Mouse (Mus musculus): Measurements from ENCODE around the gene Cpne8. TPM values are rescaled to one million over a fixed set of nuclear protein-coding genes. Genes with fewer than 3 reads are reported as not detected.
A peak's percentile ranks its signal among the peaks of the same experiment; 100 is the strongest.

Gene Cpne8
- polyA plus RNA-seq, 1 experiment = 14.4 TPM

GRCm38 (mm10) chr15:90679760-90680579 lies 738 bp upstream of the Cpne8 start:
- DNase-seq = peak; percentile 60
- TF ChIP-seq POLR2A (IDR thresholded peaks at IDR 0.05; ENCODE audit: low read depth, low read length) = no peak
- peak; percentile 85 for TF ChIP-seq CTCF (conservative IDR thresholded peaks at IDR 0.05; ENCODE audit: insufficient read depth, insufficient read length, low read depth, low read length)
- Histone ChIP-seq H3K27me3 (replicated peaks; ENCODE audit: control insufficient read depth, insufficient read depth, low read length) (no peaks in the 10 kb centered on the region), H3K4me3 (ENCODE audit: insufficient read depth, low read depth, low read length) (peak overlapping the region; percentile 64), H3K36me3 (ENCODE audit: control insufficient read depth, insufficient read depth, low read length) (no peaks in the 10 kb centered on the region), H3K4me1 (ENCODE audit: control insufficient read depth, insufficient read depth, low read length) (no peaks in the 10 kb centered on the region), H3K27ac (ENCODE audit: insufficient read depth, low read depth, low read length) (0 out of 2 replicates have a peak overlapping the region, but pooled peaks have one; percentile 2)
- WGBS = 3% methylated on average over 36 of the region's 36 CpGs

- TF ChIP-seq CTCF (conservative IDR thresholded peaks at IDR 0.05; ENCODE audit: insufficient read depth, insufficient read length, low read depth, low read length) (no peak), POLR2A (IDR thresholded peaks at IDR 0.05; ENCODE audit: low read depth, low read length) (no peak)
- H3K4me1 ChIP-seq (ENCODE audit: control insufficient read depth, insufficient read depth, low read length) = no peaks in the 10 kb centered on the region
- WGBS = 6% methylated on average over 19 of the region's 19 CpGs
- no peaks in the 10 kb centered on the region for H3K27me3 ChIP-seq (replicated peaks; ENCODE audit: control insufficient read depth, insufficient read depth, low read length)
- H3K4me3 ChIP-seq (ENCODE audit: insufficient read depth, low read depth, low read length) = peak overlapping the region; percentile 64
- peak overlapping the region; percentile 8; the same call in 1 of the 2 replicates for H3K27ac ChIP-seq (ENCODE audit: insufficient read depth, low read depth, low read length)
- H3K36me3 ChIP-seq (ENCODE audit: control insufficient read depth, insufficient read depth, low read length) = no peaks in the 10 kb centered on the region
- DNase-seq = peak; percentile 70
These were observed 744 bp downstream of the Cpne8 start for GRCm38 (mm10) chr15:90678488-90678887.

GRCm38 (mm10) chr15:90669494-90669893 lies 9.7 kb downstream of the Cpne8 start:
- H3K4me1 ChIP-seq (ENCODE audit: control insufficient read depth, insufficient read depth, low read length) = no peaks in the 10 kb centered on the region
- DNase-seq = peak; percentile 30
- no peak overlapping the region; the same call in 1 of the 2 replicates for H3K27ac ChIP-seq (ENCODE audit: insufficient read depth, low read depth, low read length)
- WGBS = 40% methylated on average over 7 of the region's 7 CpGs
- H3K27me3 ChIP-seq (replicated peaks; ENCODE audit: control insufficient read depth, insufficient read depth, low read length) = no peaks in the 10 kb centered on the region
- no peaks in the 10 kb centered on the region for H3K36me3 ChIP-seq (ENCODE audit: control insufficient read depth, insufficient read depth, low read length)
- TF ChIP-seq CTCF (conservative IDR thresholded peaks at IDR 0.05; ENCODE audit: insufficient read depth, insufficient read length, low read depth, low read length) (no peak), POLR2A (IDR thresholded peaks at IDR 0.05; ENCODE audit: low read depth, low read length) (no peak)
- H3K4me3 ChIP-seq (ENCODE audit: insufficient read depth, low read depth, low read length) = no peak overlapping the region

- DNase-seq = no peak
- Histone ChIP-seq H3K27me3 (replicated peaks; ENCODE audit: control insufficient read depth, insufficient read depth, low read length) (no peaks in the 10 kb centered on the region), H3K4me3 (ENCODE audit: insufficient read depth, low read depth, low read length) (no peak overlapping the region), H3K4me1 (ENCODE audit: control insufficient read depth, insufficient read depth, low read length) (no peaks in the 10 kb centered on the region), H3K27ac (ENCODE audit: insufficient read depth, low read depth, low read length) (no peak overlapping the region), H3K36me3 (ENCODE audit: control insufficient read depth, insufficient read depth, low read length) (no peaks in the 10 kb centered on the region)
- 83% methylated on average over 6 of the region's 6 CpGs for WGBS
- TF ChIP-seq POLR2A (IDR thresholded peaks at IDR 0.05; ENCODE audit: low read depth, low read length) (no peak), CTCF (conservative IDR thresholded peaks at IDR 0.05; ENCODE audit: insufficient read depth, insufficient read length, low read depth, low read length) (no peak)
These were observed 12.3 kb downstream of the Cpne8 start for GRCm38 (mm10) chr15:90666893-90667292.

GRCm38 (mm10) chr15:90664615-90665014 lies 14.6 kb downstream of the Cpne8 start:
- no peak for DNase-seq
- H3K4me1 ChIP-seq (ENCODE audit: control insufficient read depth, insufficient read depth, low read length) = no peaks in the 10 kb centered on the region
- no peak overlapping the region for H3K4me3 ChIP-seq (ENCODE audit: insufficient read depth, low read depth, low read length)
- H3K36me3 ChIP-seq (ENCODE audit: control insufficient read depth, insufficient read depth, low read length) = no peaks in the 10 kb centered on the region
- TF ChIP-seq CTCF (conservative IDR thresholded peaks at IDR 0.05; ENCODE audit: insufficient read depth, insufficient read length, low read depth, low read length) (no peak), POLR2A (IDR thresholded peaks at IDR 0.05; ENCODE audit: low read depth, low read length) (no peak)
- H3K27me3 ChIP-seq (replicated peaks; ENCODE audit: control insufficient read depth, insufficient read depth, low read length) = no peaks in the 10 kb centered on the region
- 76% methylated on average over 3 of the region's 3 CpGs for WGBS
- no peak overlapping the region for H3K27ac ChIP-seq (ENCODE audit: insufficient read depth, low read depth, low read length)

GRCm38 (mm10) chr15:90663631-90664030 lies 15.6 kb downstream of the Cpne8 start:
- H3K36me3 ChIP-seq (ENCODE audit: control insufficient read depth, insufficient read depth, low read length) = no peaks in the 10 kb centered on the region
- H3K4me3 ChIP-seq (ENCODE audit: insufficient read depth, low read depth, low read length) = no peak overlapping the region
- no peaks in the 10 kb centered on the region for H3K4me1 ChIP-seq (ENCODE audit: control insufficient read depth, insufficient read depth, low read length)
- WGBS = 85% methylated on average over 4 of the region's 4 CpGs
- no peak for TF ChIP-seq POLR2A (IDR thresholded peaks at IDR 0.05; ENCODE audit: low read depth, low read length)
- no peak for TF ChIP-seq CTCF (conservative IDR thresholded peaks at IDR 0.05; ENCODE audit: insufficient read depth, insufficient read length, low read depth, low read length)
- no peak for DNase-seq
- no peaks in the 10 kb centered on the region for H3K27me3 ChIP-seq (replicated peaks; ENCODE audit: control insufficient read depth, insufficient read depth, low read length)
- no peak overlapping the region for H3K27ac ChIP-seq (ENCODE audit: insufficient read depth, low read depth, low read length)

- Histone ChIP-seq H3K27me3 (replicated peaks; ENCODE audit: control insufficient read depth, insufficient read depth, low read length) (no peaks in the 10 kb centered on the region), H3K4me1 (ENCODE audit: control insufficient read depth, insufficient read depth, low read length) (no peaks in the 10 kb centered on the region), H3K36me3 (ENCODE audit: control insufficient read depth, insufficient read depth, low read length) (no peaks in the 10 kb centered on the region), H3K27ac (ENCODE audit: insufficient read depth, low read depth, low read length) (no peak overlapping the region), H3K4me3 (ENCODE audit: insufficient read depth, low read depth, low read length) (no peak overlapping the region)
- no peak for DNase-seq
- TF ChIP-seq CTCF (conservative IDR thresholded peaks at IDR 0.05; ENCODE audit: insufficient read depth, insufficient read length, low read depth, low read length) (no peak), POLR2A (IDR thresholded peaks at IDR 0.05; ENCODE audit: low read depth, low read length) (no peak)
- whole genome bisulfite sequencing = 51% methylated on average over 3 of the region's 3 CpGs
These were observed 18.5 kb downstream of the Cpne8 start for GRCm38 (mm10) chr15:90660723-90661122.
